Mouse (Mus musculus) C2C12 (cell line): Measurements from ENCODE around the gene Fezf2. TPM values are rescaled to one million over a fixed set of nuclear protein-coding genes. Genes with fewer than 3 reads are reported as not detected.

Experiments used
- H3K27me3 ChIP-seq: one replicate; pipeline ENCODE4 v1.6.1; 2011; ENCODE audit not compliant: control insufficient read depth, insufficient read depth, insufficient read length
- H3K36me3 ChIP-seq: one replicate; pipeline ENCODE4 v1.6.1; 2011; ENCODE audit not compliant: control insufficient read depth, insufficient read depth
- H3K4me3 ChIP-seq: one replicate; pipeline ENCODE4 v1.5.1; 2011; ENCODE audit warnings: mild to moderate bottlenecking, control low read depth; ENCODE audit not compliant: poor library complexity, insufficient read depth, severe bottlenecking
- H3K79me2 ChIP-seq: one replicate; pipeline ENCODE4 v1.6.1; 2011; ENCODE audit not compliant: control insufficient read depth, insufficient read depth
- H3K79me3 ChIP-seq: one replicate; pipeline ENCODE4 v1.6.1; 2011; ENCODE audit warnings: low read depth, control low read depth
- H3ac ChIP-seq: one replicate; pipeline ENCODE3; 2011; ENCODE audit warnings: low read depth; ENCODE audit not compliant: control insufficient read depth, insufficient read length
- CEBPB ChIP-seq: IDR thresholded peaks from one replicate; pipeline ENCODE4 v1.6.1; 2011; ENCODE audit warnings: low read depth, mild to moderate bottlenecking, control low read depth, moderate library complexity
- CTCF ChIP-seq: IDR thresholded peaks from one replicate; pipeline ENCODE4 v1.5.1; 2011; ENCODE audit not compliant: control insufficient read depth, insufficient read depth, insufficient read length
- FOSL1 ChIP-seq: IDR thresholded peaks from one replicate; pipeline ENCODE4 v1.8.0; 2011; ENCODE audit warnings: mild to moderate bottlenecking, low read length; ENCODE audit not compliant: poor library complexity, insufficient read depth, severe bottlenecking
- MAX ChIP-seq: IDR thresholded peaks from one replicate; pipeline ENCODE4 v1.6.1; 2011; ENCODE audit warnings: mild to moderate bottlenecking, control low read depth
- MYOD1 ChIP-seq: IDR thresholded peaks from one replicate; pipeline ENCODE4 v1.6.1; 2011; ENCODE audit warnings: low read depth; ENCODE audit not compliant: control insufficient read depth, insufficient read length
- MYOG ChIP-seq: IDR thresholded peaks from one replicate; pipeline ENCODE4 v1.6.1; 2011; ENCODE audit not compliant: control insufficient read depth, insufficient read length; ENCODE audit errors: extremely low read depth
- USF1 ChIP-seq: IDR thresholded peaks from one replicate; pipeline ENCODE4 v1.6.1; 2011; ENCODE audit warnings: low read depth, mild to moderate bottlenecking, control low read depth, moderate library complexity
- polyA plus RNA-seq: library from polyadenylated mRNA; unstranded; fragments of >200 nt; fragmentation: generic; extraction: Trizol; gene quantifications from one replicate; pipeline ENCODE4 v1.2.1, GENCODE M21; 2012; ENCODE audit warnings: missing spikeins

Gene Fezf2
- polyA plus RNA-seq, 1 experiment = not detected

DNA sequence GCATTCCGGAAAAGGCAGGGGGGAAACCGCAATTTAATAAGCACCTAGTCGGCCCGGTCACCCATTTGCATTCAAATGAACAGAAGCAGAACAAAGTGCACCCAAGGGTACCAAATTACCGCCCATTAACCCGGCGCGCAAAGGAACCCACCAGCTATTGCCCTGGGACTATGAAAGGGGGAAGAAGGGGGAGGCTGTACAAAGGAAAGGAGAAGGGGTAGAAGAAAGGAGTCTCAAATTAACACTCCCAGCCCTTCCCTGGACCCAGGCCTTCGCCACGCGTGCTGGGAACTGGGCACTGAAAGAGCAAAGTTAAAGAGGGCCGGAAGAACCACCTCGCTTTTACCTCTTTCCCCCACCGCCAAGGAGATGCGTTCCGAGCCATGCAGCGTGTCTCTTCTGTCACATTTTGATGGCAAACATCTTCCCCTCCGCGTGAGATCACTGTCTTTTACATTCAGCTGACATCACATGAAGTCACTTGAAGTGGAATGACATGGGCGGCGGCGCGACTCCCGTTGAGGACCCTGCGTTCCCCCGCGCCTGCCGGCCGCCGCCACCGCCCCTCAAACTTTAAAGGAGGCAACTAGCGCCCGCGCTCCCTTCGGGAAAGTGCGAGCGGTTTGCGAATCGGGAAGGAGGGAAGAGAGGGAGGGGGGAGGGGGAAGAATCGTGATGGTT is 2.6 kb downstream of the Fezf2 start:
- H3K4me3 ChIP-seq = no peak overlapping the region
- H3ac ChIP-seq = no peak overlapping the region
- H3K79me3 ChIP-seq = no peaks in the 10 kb centered on the region
- peaks cover 65% of the 10 kb centered on the region for H3K27me3 ChIP-seq
- TF ChIP-seq MAX (no peak), MYOG (no peak), CEBPB (no peak), USF1 (no peak), CTCF (no peak), FOSL1 (no peak), MYOD1 (no peak)
- no peaks in the 10 kb centered on the region for H3K36me3 ChIP-seq
- H3K79me2 ChIP-seq = no peaks in the 10 kb centered on the region

DNA sequence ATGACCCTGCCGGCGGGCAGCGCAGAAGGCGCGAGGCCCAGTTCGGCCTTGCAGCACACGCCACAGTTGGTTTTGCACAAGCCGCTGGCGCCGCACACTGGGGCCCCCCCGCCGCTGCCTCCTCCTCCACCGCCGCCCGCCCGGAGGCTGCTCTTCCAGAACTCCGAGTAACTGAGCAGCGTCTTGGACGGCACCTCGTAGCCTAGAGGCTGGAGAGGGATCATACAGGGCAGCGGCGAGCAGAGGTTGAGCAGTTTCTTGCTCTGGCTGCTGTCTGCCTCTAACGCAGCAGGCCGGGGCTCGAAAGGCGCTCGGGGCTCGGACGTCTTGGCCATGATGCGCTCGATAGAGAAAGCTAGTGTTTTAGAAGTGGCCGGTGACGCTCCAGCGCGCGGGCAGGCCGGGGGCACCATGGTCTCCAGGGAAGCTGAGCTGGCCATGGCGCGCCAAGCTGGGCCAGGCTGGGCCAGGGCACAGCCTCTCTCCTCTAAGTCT is 3.2 kb downstream of the Fezf2 start:
- peaks cover 69% of the 10 kb centered on the region for H3K27me3 ChIP-seq
- H3K79me2 ChIP-seq = no peaks in the 10 kb centered on the region

DNA sequence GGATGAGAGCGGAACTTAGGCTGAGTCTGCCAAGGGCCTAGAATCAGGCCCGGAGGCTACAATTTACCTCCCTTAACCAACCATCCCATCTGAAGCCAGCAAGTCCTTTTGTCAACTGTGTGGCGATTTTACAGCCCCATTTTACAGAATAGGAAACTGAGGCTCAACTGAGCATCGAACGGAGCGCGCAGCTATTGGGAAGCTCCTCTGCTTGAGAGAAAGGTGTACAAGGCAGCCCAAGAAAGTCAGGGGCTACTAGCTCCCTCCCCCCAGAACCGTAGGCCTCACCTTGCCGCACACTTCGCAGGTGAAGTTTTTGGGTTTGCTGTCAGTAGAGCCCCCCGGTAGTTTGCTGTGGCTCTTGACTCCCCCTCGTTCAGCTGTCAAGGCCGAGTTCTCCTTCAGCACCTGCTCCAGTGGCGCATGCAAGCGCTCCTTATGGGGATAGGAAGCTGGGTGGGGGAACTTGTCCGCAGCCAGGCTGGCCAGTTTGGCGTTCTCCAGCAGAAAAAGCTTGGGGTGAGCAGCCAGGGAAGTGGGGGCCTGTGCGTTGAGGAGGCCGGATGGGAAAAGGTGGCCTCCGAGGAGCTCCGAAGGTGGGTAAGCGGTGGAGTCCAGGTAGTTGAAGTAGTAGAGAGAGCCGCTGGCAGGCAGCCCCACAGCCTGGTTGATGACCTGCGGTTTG is 3.8 kb downstream of the Fezf2 start:
- Histone ChIP-seq H3K79me3 (no peaks in the 10 kb centered on the region), H3K36me3 (no peaks in the 10 kb centered on the region), H3K79me2 (no peaks in the 10 kb centered on the region), H3K4me3 (no peak overlapping the region), H3K27me3 (peaks cover 74% of the 10 kb centered on the region), H3ac (no peak overlapping the region)
- TF ChIP-seq MYOG = no peak
- no peak for TF ChIP-seq CEBPB
- TF ChIP-seq FOSL1 = no peak
- TF ChIP-seq USF1 = no peak
- TF ChIP-seq MYOD1 = no peak
- TF ChIP-seq MAX = no peak
- TF ChIP-seq CTCF = no peak

More for the DNA sequence above, 3.2 kb downstream of the Fezf2 start:
- TF ChIP-seq MYOD1 (no peak), USF1 (no peak), MAX (no peak), FOSL1 (no peak), CEBPB (no peak), CTCF (no peak), MYOG (no peak)
- H3K79me3 ChIP-seq = no peaks in the 10 kb centered on the region
- no peaks in the 10 kb centered on the region for H3K36me3 ChIP-seq
- no peak overlapping the region for H3K4me3 ChIP-seq
- H3ac ChIP-seq = no peak overlapping the region

GRCm38 (mm10) chr14:12343451-12343941 is 4.5 kb downstream of the Fezf2 start:
- no peaks in the 10 kb centered on the region for H3K36me3 ChIP-seq
- no peak overlapping the region for H3ac ChIP-seq
- H3K79me2 ChIP-seq = no peaks in the 10 kb centered on the region
- TF ChIP-seq FOSL1 (no peak), CEBPB (no peak), CTCF (no peak), USF1 (no peak), MYOD1 (no peak), MYOG (no peak), MAX (no peak)
- H3K4me3 ChIP-seq = no peak overlapping the region
- H3K27me3 ChIP-seq = peaks cover 77% of the 10 kb centered on the region
- H3K79me3 ChIP-seq = no peaks in the 10 kb centered on the region

DNA sequence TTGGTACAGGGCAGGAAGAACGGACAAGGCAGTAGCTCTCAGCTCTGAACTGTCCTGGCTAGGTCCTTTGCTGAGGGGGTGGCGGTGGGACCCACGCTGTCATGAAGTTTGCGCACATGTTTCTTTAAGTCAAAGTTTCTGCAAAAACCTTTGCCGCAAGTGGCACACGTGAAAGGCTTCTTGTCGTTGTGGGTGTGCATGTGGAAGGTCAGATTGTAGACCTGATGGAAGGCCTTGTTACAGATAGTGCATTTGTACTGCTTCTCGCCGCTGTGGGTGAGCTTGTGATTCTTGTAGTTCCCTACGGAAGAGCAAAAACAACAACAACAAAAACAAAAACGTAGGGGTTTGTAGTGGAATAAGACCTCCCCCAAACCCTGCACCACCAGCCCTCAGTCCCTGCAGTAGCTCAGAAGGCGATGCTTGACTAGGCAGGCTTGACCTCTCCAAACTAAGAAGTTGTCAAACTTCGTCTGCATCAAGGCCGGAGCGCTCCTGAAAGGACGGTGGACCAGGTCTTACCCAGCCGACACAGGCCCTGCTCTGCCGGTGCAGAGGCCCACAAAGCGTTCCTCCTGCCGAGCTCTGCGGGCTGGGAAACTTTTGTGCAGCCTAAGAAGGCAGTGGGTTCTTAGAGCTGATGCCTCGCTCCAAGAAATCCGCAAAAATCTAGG is 5.4 kb downstream of the Fezf2 start:
- no peak overlapping the region for H3ac ChIP-seq
- peaks cover 83% of the 10 kb centered on the region for H3K27me3 ChIP-seq
- TF ChIP-seq USF1 = no peak
- TF ChIP-seq FOSL1 = no peak
- no peak for TF ChIP-seq CTCF
- TF ChIP-seq MYOD1 = no peak
- TF ChIP-seq CEBPB = no peak
- no peak for TF ChIP-seq MYOG
- no peak for TF ChIP-seq MAX
- H3K79me3 ChIP-seq = no peaks in the 10 kb centered on the region
- H3K36me3 ChIP-seq = no peaks in the 10 kb centered on the region
- H3K4me3 ChIP-seq = no peak overlapping the region
- H3K79me2 ChIP-seq = no peaks in the 10 kb centered on the region
